Mouse (Mus musculus) heart, embryonic 16.5 days (tissue): ENCODE measurements around the gene Reck. TPM values are rescaled to one million over a fixed set of nuclear protein-coding genes. Genes with fewer than 3 reads are reported as not detected.
A peak's percentile ranks its signal among the peaks of the same experiment; 100 is the strongest.

Experiments
- ATAC-seq: fragments of 200-750 bp; cut with Nextera tagmentation; replicated peaks from 2 replicates; pipeline ENCODE4 v1.8.0; 2017; ENCODE audit warnings: moderate number of reproducible peaks; ENCODE audit not compliant: insufficient read depth, low FRiP score; ENCODE audit errors: extremely low read depth
- H3K27ac ChIP-seq: fragments of 300-500 bp; sonication (generic); 2 replicates; pipeline ENCODE4 v1.5.1; 2014; ENCODE audit warnings: mild to moderate bottlenecking, low read length, control low read depth, moderate library complexity
- H3K27me3 ChIP-seq: fragments of 300-500 bp; sonication (generic); 2 replicates; pipeline ENCODE4 v1.6.1; 2014; ENCODE audit warnings: low read length, mixed read lengths; ENCODE audit not compliant: control insufficient read depth, insufficient read depth
- H3K36me3 ChIP-seq: fragments of 300-500 bp; sonication (generic); 2 replicates; pipeline ENCODE4 v1.6.1; 2014; ENCODE audit not compliant: control insufficient read depth, insufficient read depth
- H3K4me1 ChIP-seq: fragments of 300-500 bp; sonication (generic); 2 replicates; pipeline ENCODE4 v1.6.1; 2014; ENCODE audit warnings: low read length, mixed read lengths; ENCODE audit not compliant: control insufficient read depth, insufficient read depth
- H3K4me2 ChIP-seq: fragments of 300-500 bp; sonication (generic); 2 replicates; pipeline ENCODE4 v1.6.1; 2014; ENCODE audit warnings: low read depth, mild to moderate bottlenecking, control low read depth, low read length
- H3K4me3 ChIP-seq: fragments of 300-500 bp; sonication (generic); 2 replicates; pipeline ENCODE4 v1.5.1; 2014; ENCODE audit warnings: mild to moderate bottlenecking, control low read depth, low read length
- H3K9ac ChIP-seq: fragments of 300-500 bp; sonication (generic); 2 replicates; pipeline ENCODE4 v1.6.1; 2014; ENCODE audit warnings: low read length, control low read depth
- H3K9me3 ChIP-seq: fragments of 300-500 bp; sonication (generic); replicated peaks from 2 replicates; pipeline ENCODE4 v1.6.1; 2016; ENCODE audit warnings: low read length; ENCODE audit not compliant: control insufficient read depth
- WGBS: fragments of 180-500 bp; shearing (Covaris S2); extraction: QIAGEN DNeasy Blood & Tissue Kit; methylation state at CpG from one replicate; pipeline ENCODE4 v1.1.7; 2014; 5-methylcytosine and 5-hydroxymethylcytosine counted together
- polyA plus RNA-seq: library from polyadenylated mRNA; unstranded; fragments of >200 nt; fragmentation: Nextera tagmentation; extraction: Ambion mirVana; gene quantifications from 2 replicates; pipeline ENCODE4 v1.2.1, GENCODE M21; 2015

Reck gene
- polyA plus RNA-seq, 1 experiment from 2014 or later: 8.9 TPM

- H3K27me3 ChIP-seq: no peaks in the 10 kb centered on the region
- H3K4me2 ChIP-seq: no peak overlapping the region
- peaks cover 27% of the 10 kb centered on the region for H3K36me3 ChIP-seq
- 10% methylated on average over 3 of the region's 3 CpGs for WGBS
- peak; percentile 65 for ATAC-seq
- no peak overlapping the region for H3K27ac ChIP-seq
- H3K9me3 ChIP-seq: no peaks in the 10 kb centered on the region
- H3K9ac ChIP-seq: no peak overlapping the region
- H3K4me3 ChIP-seq: no peak overlapping the region
- 0 out of 2 replicates have a peak, but pooled peaks cover 3% of the 10 kb centered on the region for H3K4me1 ChIP-seq
These were observed 50.4 kb downstream of the Reck start for GRCm38 (mm10) chr4:43925779-43926178.

- Histone ChIP-seq H3K9ac (no peak overlapping the region), H3K4me3 (no peak overlapping the region), H3K36me3 (peaks cover 27% of the 10 kb centered on the region), H3K9me3 (no peaks in the 10 kb centered on the region), H3K4me2 (no peak overlapping the region), H3K27ac (no peak overlapping the region), H3K27me3 (no peaks in the 10 kb centered on the region), H3K4me1 (0 out of 2 replicates have a peak, but pooled peaks cover 3% of the 10 kb centered on the region)
- 92% methylated on average over 3 of the region's 3 CpGs for WGBS
- no peak for ATAC-seq
These were observed 52.5 kb downstream of the Reck start for GRCm38 (mm10) chr4:43927826-43928225.

GRCm38 (mm10) chr4:43931877-43932276 lies 56.5 kb downstream of the Reck start:
- Histone ChIP-seq H3K4me1 (no peaks in the 10 kb centered on the region), H3K4me2 (no peak overlapping the region), H3K9ac (no peak overlapping the region), H3K9me3 (no peaks in the 10 kb centered on the region), H3K27ac (no peak overlapping the region), H3K4me3 (no peak overlapping the region), H3K36me3 (peaks cover 24% of the 10 kb centered on the region), H3K27me3 (no peaks in the 10 kb centered on the region)
- ATAC-seq: no peak
- 37% methylated on average over 4 of the region's 4 CpGs for WGBS

GRCm38 (mm10) chr4:43936186-43936585 lies 60.9 kb downstream of the Reck start:
- no peak overlapping the region for H3K4me3 ChIP-seq
- H3K36me3 ChIP-seq: no peaks in the 10 kb centered on the region; the same call in none of the 2 replicates
- H3K4me1 ChIP-seq: no peaks in the 10 kb centered on the region
- no peak overlapping the region for H3K4me2 ChIP-seq
- H3K9me3 ChIP-seq: no peaks in the 10 kb centered on the region
- H3K9ac ChIP-seq: no peak overlapping the region
- no peak overlapping the region for H3K27ac ChIP-seq
- no peak for ATAC-seq
- WGBS: 85% methylated on average over 4 of the region's 4 CpGs
- no peaks in the 10 kb centered on the region for H3K27me3 ChIP-seq

GRCm38 (mm10) chr4:43936749-43937674 lies 61.7 kb downstream of the Reck start:
- Histone ChIP-seq H3K27ac (no peak overlapping the region), H3K4me2 (no peak overlapping the region), H3K9ac (no peak overlapping the region), H3K27me3 (no peaks in the 10 kb centered on the region), H3K36me3 (no peaks in the 10 kb centered on the region; the same call in 1 of the 2 replicates), H3K4me3 (no peak overlapping the region), H3K9me3 (no peaks in the 10 kb centered on the region), H3K4me1 (no peaks in the 10 kb centered on the region)
- WGBS: 65% methylated on average over 14 of the region's 14 CpGs
- ATAC-seq: no peak

GRCm38 (mm10) chr4:43941315-43941714 lies 66.0 kb downstream of the Reck start:
- Histone ChIP-seq H3K9me3 (no peaks in the 10 kb centered on the region), H3K4me3 (no peak overlapping the region), H3K36me3 (no peaks in the 10 kb centered on the region; the same call in 1 of the 2 replicates), H3K27ac (no peak overlapping the region), H3K9ac (no peak overlapping the region), H3K27me3 (no peaks in the 10 kb centered on the region), H3K4me2 (no peak overlapping the region), H3K4me1 (no peaks in the 10 kb centered on the region)
- 78% methylated on average over 5 of the region's 5 CpGs for WGBS
- no peak for ATAC-seq

- H3K4me2 ChIP-seq: no peak overlapping the region
- no peaks in the 10 kb centered on the region for H3K27me3 ChIP-seq
- no peaks in the 10 kb centered on the region; the same call in 1 of the 2 replicates for H3K36me3 ChIP-seq
- H3K9ac ChIP-seq: no peak overlapping the region
- 91% methylated on average over 8 of the region's 8 CpGs for WGBS
- ATAC-seq: no peak
- H3K4me3 ChIP-seq: no peak overlapping the region
- no peaks in the 10 kb centered on the region for H3K4me1 ChIP-seq
- no peak overlapping the region for H3K27ac ChIP-seq
- H3K9me3 ChIP-seq: no peaks in the 10 kb centered on the region
These were observed 67.1 kb downstream of the Reck start for GRCm38 (mm10) chr4:43942421-43942820.

- H3K9me3 ChIP-seq: no peaks in the 10 kb centered on the region
- no peaks in the 10 kb centered on the region for H3K36me3 ChIP-seq
- no peak overlapping the region for H3K4me3 ChIP-seq
- H3K9ac ChIP-seq: no peak overlapping the region
- H3K4me2 ChIP-seq: no peak overlapping the region
- no peaks in the 10 kb centered on the region for H3K27me3 ChIP-seq
- H3K27ac ChIP-seq: no peak overlapping the region
- no peak for ATAC-seq
- no peaks in the 10 kb centered on the region for H3K4me1 ChIP-seq
- WGBS: 95% methylated on average over 2 of the region's 2 CpGs
These were observed 72.2 kb downstream of the Reck start for GRCm38 (mm10) chr4:43947571-43947970.

- Histone ChIP-seq H3K36me3 (no peaks in the 10 kb centered on the region), H3K27me3 (no peaks in the 10 kb centered on the region), H3K4me3 (peak within 1 kb of the TSS; percentile 66), H3K4me1 (peaks cover 13% of the 10 kb centered on the region), H3K9me3 (no peaks in the 10 kb centered on the region), H3K4me2 (peak within 1 kb of the TSS; percentile 95), H3K27ac (peak within 1 kb of the TSS; percentile 50), H3K9ac (peak within 1 kb of the TSS; percentile 75)
- ATAC-seq: peak; percentile 92
- under 1% methylated on average over 45 of the region's 45 CpGs for whole genome bisulfite sequencing
These were observed 82.0 kb downstream of the Reck start, which contains the start of gene Glipr2 for GRCm38 (mm10) chr4:43957292-43957845. Gene Glipr2 (plus strand): TSS chr4:43957401.
